Mouse (Mus musculus): ENCODE measurements around the gene Frmd4a. TPM values are rescaled to one million over a fixed set of nuclear protein-coding genes. Genes with fewer than 3 reads are reported as not detected.

The Frmd4a gene
- total RNA-seq, 1 experiment = 9.3 TPM

GRCm38 (mm10) chr2:4137493-4137892 lies 120.0 kb downstream of the Frmd4a start:
- Histone ChIP-seq H3K4me3 (ENCODE audit: insufficient read depth in 1 of 2, low read depth in 1 of 2, low read length in 2 of 2, poor library complexity in 1 of 2, severe bottlenecking in 1 of 2) (no peak overlapping the region), H3K36me3 (ENCODE audit: control insufficient read depth, insufficient read depth, low read length, poor library complexity, severe bottlenecking) (no peaks in the 10 kb centered on the region), H3K9ac (ENCODE audit: insufficient read depth, low read depth, low read length, poor library complexity, severe bottlenecking) (no peak overlapping the region), H3K4me1 (ENCODE audit: control insufficient read depth in 2 of 2, insufficient read depth in 2 of 2, low read length in 2 of 2, poor library complexity in 1 of 2) (no peaks in the 10 kb centered on the region), H3K27ac (ENCODE audit: insufficient read depth, low read depth, low read length, poor library complexity, severe bottlenecking) (no peak overlapping the region), H3K9me3 (ENCODE audit: control insufficient read depth, insufficient read depth, low read depth, low read length) (peaks cover 3% of the 10 kb centered on the region; the same call in 1 of the 2 replicates)
- TF ChIP-seq CHD2 (IDR thresholded peaks at IDR 0.05; ENCODE audit: low read depth, low read length) (no peak), MAFK (IDR thresholded peaks at IDR 0.05; ENCODE audit: insufficient read depth, low read depth, low read length) (no peak), ZC3H11A (IDR thresholded peaks at IDR 0.05; ENCODE audit: borderline replicate concordance, low read depth, low read length) (no peak), HCFC1 (IDR thresholded peaks at IDR 0.05; ENCODE audit: borderline replicate concordance, insufficient read depth, low read length) (no peak), ZNF384 (IDR thresholded peaks at IDR 0.05; ENCODE audit: low read depth, low read length) (no peak)
- in situ Hi-C loops (cut with MboI; ENCODE audit: low sequenced_read_pairs in 2 of 2, unreplicated experiment in 2 of 2) = no loop called here
- DNase-seq (ENCODE audit: low read depth, low spot score) = no peak

GRCm38 (mm10) chr2:4142221-4142950 lies 124.9 kb downstream of the Frmd4a start:
- in situ Hi-C loops (cut with MboI; ENCODE audit: low sequenced_read_pairs in 2 of 2, unreplicated experiment in 2 of 2) = no loop called here
- no peak for DNase-seq (ENCODE audit: low read depth, low spot score)
- TF ChIP-seq ZNF384 (IDR thresholded peaks at IDR 0.05; ENCODE audit: low read depth, low read length) (no peak), ZC3H11A (IDR thresholded peaks at IDR 0.05; ENCODE audit: borderline replicate concordance, low read depth, low read length) (no peak), MAFK (IDR thresholded peaks at IDR 0.05; ENCODE audit: insufficient read depth, low read depth, low read length) (no peak), HCFC1 (IDR thresholded peaks at IDR 0.05; ENCODE audit: borderline replicate concordance, insufficient read depth, low read length) (no peak), CHD2 (IDR thresholded peaks at IDR 0.05; ENCODE audit: low read depth, low read length) (no peak)
- Histone ChIP-seq H3K4me3 (ENCODE audit: insufficient read depth in 1 of 2, low read depth in 1 of 2, low read length in 2 of 2, poor library complexity in 1 of 2, severe bottlenecking in 1 of 2) (no peak overlapping the region), H3K36me3 (ENCODE audit: control insufficient read depth, insufficient read depth, low read length, poor library complexity, severe bottlenecking) (no peaks in the 10 kb centered on the region), H3K4me1 (ENCODE audit: control insufficient read depth in 2 of 2, insufficient read depth in 2 of 2, low read length in 2 of 2, poor library complexity in 1 of 2) (no peaks in the 10 kb centered on the region), H3K27ac (ENCODE audit: insufficient read depth, low read depth, low read length, poor library complexity, severe bottlenecking) (no peak overlapping the region), H3K9me3 (ENCODE audit: control insufficient read depth, insufficient read depth, low read depth, low read length) (no peaks in the 10 kb centered on the region), H3K9ac (ENCODE audit: insufficient read depth, low read depth, low read length, poor library complexity, severe bottlenecking) (no peak overlapping the region)

DNA sequence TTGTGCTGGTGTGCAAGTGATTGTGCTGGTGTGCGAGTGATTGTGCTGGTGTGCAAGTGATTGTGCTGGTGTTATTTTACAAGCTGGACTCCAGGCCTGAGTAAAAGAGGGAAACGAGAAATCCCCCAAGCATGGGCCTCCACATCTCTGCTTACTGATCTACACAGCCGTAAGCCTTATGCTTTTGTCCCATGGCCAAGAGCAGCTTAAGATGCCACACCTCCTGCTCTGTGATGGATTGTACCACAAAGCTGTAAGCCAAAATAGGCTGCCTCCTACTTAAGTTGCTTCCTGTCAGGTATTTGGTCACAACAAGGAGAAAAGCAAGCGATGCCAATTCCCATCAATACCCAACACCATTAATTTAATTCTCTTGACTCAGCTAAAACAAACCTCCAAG lies 126.9 kb downstream of the Frmd4a start:
- Histone ChIP-seq H3K9ac (ENCODE audit: insufficient read depth, low read depth, low read length, poor library complexity, severe bottlenecking) (no peak overlapping the region), H3K9me3 (ENCODE audit: control insufficient read depth, insufficient read depth, low read depth, low read length) (no peaks in the 10 kb centered on the region), H3K4me3 (ENCODE audit: insufficient read depth in 1 of 2, low read depth in 1 of 2, low read length in 2 of 2, poor library complexity in 1 of 2, severe bottlenecking in 1 of 2) (no peak overlapping the region), H3K27ac (ENCODE audit: insufficient read depth, low read depth, low read length, poor library complexity, severe bottlenecking) (no peak overlapping the region), H3K4me1 (ENCODE audit: control insufficient read depth in 2 of 2, insufficient read depth in 2 of 2, low read length in 2 of 2, poor library complexity in 1 of 2) (no peaks in the 10 kb centered on the region), H3K36me3 (ENCODE audit: control insufficient read depth, insufficient read depth, low read length, poor library complexity, severe bottlenecking) (no peaks in the 10 kb centered on the region)
- in situ Hi-C loops (cut with MboI; ENCODE audit: low sequenced_read_pairs in 2 of 2, unreplicated experiment in 2 of 2) = no loop called here
- no peak for DNase-seq (ENCODE audit: low read depth, low spot score)
- TF ChIP-seq CHD2 (IDR thresholded peaks at IDR 0.05; ENCODE audit: low read depth, low read length) (no peak), ZC3H11A (IDR thresholded peaks at IDR 0.05; ENCODE audit: borderline replicate concordance, low read depth, low read length) (no peak), MAFK (IDR thresholded peaks at IDR 0.05; ENCODE audit: insufficient read depth, low read depth, low read length) (no peak), HCFC1 (IDR thresholded peaks at IDR 0.05; ENCODE audit: borderline replicate concordance, insufficient read depth, low read length) (no peak)

DNA sequence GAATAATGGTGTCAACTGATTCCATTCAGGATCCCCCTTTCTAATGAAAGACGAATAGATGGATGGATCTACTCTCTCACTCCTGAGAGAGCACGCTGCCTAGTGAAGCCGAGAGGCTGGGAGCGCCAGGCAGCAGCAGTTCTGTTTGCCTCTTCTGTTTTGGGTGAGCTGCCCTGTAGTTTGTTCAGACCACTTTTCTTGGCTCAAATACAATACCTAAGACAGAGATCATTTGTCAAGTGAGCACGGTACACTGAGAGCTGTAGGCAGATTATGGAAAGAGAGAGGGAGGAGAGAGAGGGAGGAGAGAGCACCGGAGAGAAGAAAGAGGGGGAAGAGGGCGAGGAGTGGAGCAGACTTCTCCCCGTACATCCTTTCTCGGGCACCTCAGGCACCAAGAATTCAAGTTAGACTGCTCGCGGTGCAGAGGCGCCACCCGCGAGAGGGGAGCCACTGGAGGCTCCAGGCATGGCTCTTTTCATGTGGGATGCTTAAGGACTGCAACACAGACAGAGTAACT lies 135.1 kb downstream of the Frmd4a start:
- Histone ChIP-seq H3K9me3 (ENCODE audit: control insufficient read depth, insufficient read depth, low read depth, low read length) (no peaks in the 10 kb centered on the region), H3K4me3 (ENCODE audit: insufficient read depth in 1 of 2, low read depth in 1 of 2, low read length in 2 of 2, poor library complexity in 1 of 2, severe bottlenecking in 1 of 2) (0 out of 4 replicates have a peak overlapping the region, but pooled peaks of 1 of the 2 experiments have one; percentile 30), H3K9ac (ENCODE audit: insufficient read depth, low read depth, low read length, poor library complexity, severe bottlenecking) (no peak overlapping the region), H3K27ac (ENCODE audit: insufficient read depth, low read depth, low read length, poor library complexity, severe bottlenecking) (no peak overlapping the region), H3K4me1 (ENCODE audit: control insufficient read depth in 2 of 2, insufficient read depth in 2 of 2, low read length in 2 of 2, poor library complexity in 1 of 2) (no peaks in the 10 kb centered on the region), H3K36me3 (ENCODE audit: control insufficient read depth, insufficient read depth, low read length, poor library complexity, severe bottlenecking) (no peaks in the 10 kb centered on the region)
- DNase-seq (ENCODE audit: low read depth, low spot score) = no peak
- in situ Hi-C loops (cut with MboI; ENCODE audit: low sequenced_read_pairs in 2 of 2, unreplicated experiment in 2 of 2) = no loop called here
- no peak for TF ChIP-seq CHD2 (IDR thresholded peaks at IDR 0.05; ENCODE audit: low read depth, low read length)
- TF ChIP-seq HCFC1 (IDR thresholded peaks at IDR 0.05; ENCODE audit: borderline replicate concordance, insufficient read depth, low read length) = no peak
- TF ChIP-seq ZNF384 (IDR thresholded peaks at IDR 0.05; ENCODE audit: low read depth, low read length) = no peak
- TF ChIP-seq MAFK (IDR thresholded peaks at IDR 0.05; ENCODE audit: insufficient read depth, low read depth, low read length) = no peak
- no peak for TF ChIP-seq ZC3H11A (IDR thresholded peaks at IDR 0.05; ENCODE audit: borderline replicate concordance, low read depth, low read length)

Measured in ES-E14 (cell line).